Mouse (Mus musculus): Measurements from ENCODE around the gene Chd6.
A peak's percentile ranks its signal among the peaks of the same experiment; 100 is the strongest.

The Chd6 gene

GRCm38 (mm10) chr2:161108933-161109371 lies at the start of gene Chd6:
Gene Chd6 (minus strand): TSS chr2:161109075.
- peak; percentile 96 for DNase-seq (ENCODE audit: low spot score)

- DNase-seq (ENCODE audit: low spot score), result no peak
These were observed 41.3 kb upstream of the Chd6 start for GRCm38 (mm10) chr2:161150004-161150842.

- DNase-seq (ENCODE audit: low spot score), result no peak
These were observed 39.6 kb upstream of the Chd6 start for GRCm38 (mm10) chr2:161148428-161149020.

- no peak for DNase-seq (ENCODE audit: low spot score)
These were observed 39.0 kb upstream of the Chd6 start for GRCm38 (mm10) chr2:161147656-161148427.

GRCm38 (mm10) chr2:161144799-161145198 lies 35.9 kb upstream of the Chd6 start:
- no peak for DNase-seq (ENCODE audit: low spot score)

GRCm38 (mm10) chr2:161138672-161139536 lies 30.0 kb upstream of the Chd6 start:
- no peak for DNase-seq (ENCODE audit: low spot score)

- no peak for DNase-seq (ENCODE audit: low spot score)
These were observed 28.1 kb upstream of the Chd6 start for GRCm38 (mm10) chr2:161136999-161137398.

GRCm38 (mm10) chr2:161128367-161129111 lies 19.7 kb upstream of the Chd6 start:
- no peak for DNase-seq (ENCODE audit: low spot score)

- no peak for DNase-seq (ENCODE audit: low spot score)
These were observed 3.1 kb upstream of the Chd6 start for GRCm38 (mm10) chr2:161112011-161112410.

GRCm38 (mm10) chr2:161109398-161109821 lies 535 bp upstream of the Chd6 start:
- no peak for DNase-seq (ENCODE audit: low spot score)

- no peak for DNase-seq (ENCODE audit: low spot score)
These were observed 569 bp downstream of the Chd6 start for GRCm38 (mm10) chr2:161108085-161108927.

GRCm38 (mm10) chr2:161107236-161107635 lies 1.6 kb downstream of the Chd6 start:
- DNase-seq (ENCODE audit: low spot score), result no peak

- no peak for DNase-seq (ENCODE audit: low spot score)
These were observed 5.1 kb downstream of the Chd6 start for GRCm38 (mm10) chr2:161103769-161104168.

GRCm38 (mm10) chr2:161102102-161102501 lies 6.8 kb downstream of the Chd6 start:
- DNase-seq (ENCODE audit: low spot score), result no peak

GRCm38 (mm10) chr2:161097746-161098145 lies 11.1 kb downstream of the Chd6 start:
- DNase-seq (ENCODE audit: low spot score), result no peak

GRCm38 (mm10) chr2:161090746-161091405 lies 18.0 kb downstream of the Chd6 start:
- DNase-seq (ENCODE audit: low spot score), result no peak

GRCm38 (mm10) chr2:161090200-161090599 lies 18.7 kb downstream of the Chd6 start:
- DNase-seq (ENCODE audit: low spot score), result no peak

GRCm38 (mm10) chr2:161078590-161078989 lies 30.3 kb downstream of the Chd6 start:
- no peak for DNase-seq (ENCODE audit: low spot score)

GRCm38 (mm10) chr2:161076262-161076661 lies 32.6 kb downstream of the Chd6 start:
- no peak for DNase-seq (ENCODE audit: low spot score)

Measured in ovary, postnatal 14 days (tissue).